Mouse (Mus musculus): ENCODE data around the gene Zfp978. TPM values are rescaled to one million over a fixed set of nuclear protein-coding genes. Genes with fewer than 3 reads are reported as not detected.

Zfp978 gene
- polyA plus RNA-seq (2015; fragmentation: Illumina TruSeq; extraction: RNeasy Lipid Tissue Mini Kit (QIAGEN cat#74804); ENCODE audit: low read depth, low replicate concordance), result not detected

GRCm38 (mm10) chr4:147361003-147361402 lies at the start of gene Zfp978:
Zfp978 (plus strand) TSS chr4:147361303.

Other genes with a start within 250 kb of the Zfp978 start
- gene Zfp991, start 229.3 kb upstream of the Zfp978 start, polyA plus RNA-seq (2015; fragmentation: Illumina TruSeq; extraction: RNeasy Lipid Tissue Mini Kit (QIAGEN cat#74804); ENCODE audit: low read depth, low replicate concordance), result 5.2 TPM
- gene Zfp988, start 55.6 kb upstream of the Zfp978 start, polyA plus RNA-seq (2015; fragmentation: Illumina TruSeq; extraction: RNeasy Lipid Tissue Mini Kit (QIAGEN cat#74804); ENCODE audit: low read depth, low replicate concordance), result 0.22 TPM
- gene Zfp982, start 131.1 kb downstream of the Zfp978 start, polyA plus RNA-seq (2015; fragmentation: Illumina TruSeq; extraction: RNeasy Lipid Tissue Mini Kit (QIAGEN cat#74804); ENCODE audit: low read depth, low replicate concordance), result 6.0 TPM
- gene Gm16503, start 178.9 kb downstream of the Zfp978 start, polyA plus RNA-seq (2015; fragmentation: Illumina TruSeq; extraction: RNeasy Lipid Tissue Mini Kit (QIAGEN cat#74804); ENCODE audit: low read depth, low replicate concordance), result 0.34 TPM
- gene Zfp985, start 192.0 kb downstream of the Zfp978 start, polyA plus RNA-seq (2015; fragmentation: Illumina TruSeq; extraction: RNeasy Lipid Tissue Mini Kit (QIAGEN cat#74804); ENCODE audit: low read depth, low replicate concordance), result not detected